Mouse (Mus musculus) erythroblast, embryonic 14.5 days (primary cell): Measurements from ENCODE around the gene Il27.

ENCODE experiments used
- GATA1 ChIP-seq: IDR thresholded peaks from 2 replicates; pipeline ENCODE4 v1.6.1; 2012; ENCODE audit warnings: low read length, inconsistent platforms, mixed read lengths
- TAL1 ChIP-seq: IDR thresholded peaks from 3 replicates; pipeline ENCODE4 v1.6.1; 2012; ENCODE audit warnings: low read length, inconsistent platforms, mixed read lengths

- TF ChIP-seq TAL1: no peak
- no peak for TF ChIP-seq GATA1
Measured at GRCm38 (mm10) chr7:126554796-126555195, 39.9 kb downstream of the Il27 start.
